In the genomic region with DNA sequence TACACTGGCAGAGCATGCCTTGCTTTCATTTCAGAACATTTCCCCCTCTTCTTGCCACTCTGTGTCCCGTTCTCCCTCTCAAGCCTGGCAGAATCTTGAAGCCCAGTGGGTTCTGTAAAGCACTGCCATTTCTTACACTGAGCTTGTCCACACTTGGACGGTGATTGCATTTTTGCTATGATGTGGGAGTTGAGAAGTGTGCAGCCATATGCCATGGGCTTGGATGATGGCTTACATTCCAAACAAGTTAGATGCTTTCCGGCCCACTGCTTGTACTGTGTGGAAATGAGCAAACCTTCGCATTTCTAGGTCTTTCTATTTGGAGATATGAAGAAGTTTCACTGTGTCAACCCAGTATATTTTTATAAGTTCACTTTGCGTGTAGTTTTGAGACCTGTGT, we compare ENCODE assay signal across 24 mouse cellular contexts. TPM values are rescaled to one million over a fixed set of nuclear protein-coding genes. Genes with fewer than 3 reads are reported as not detected.
DNase-seq lines count a peak whose midpoint lies in the region; ATAC-seq lines count a peak whose summit lies in the region.
"Had no signal": no experiment of that assay in that cellular context is flagged by ENCODE, and none has a peak within 500 bp of the region (broad histone marks: within the 10 kb centered on the region; RNA-seq: fewer than 3 reads in every experiment).

No protein-coding gene starts in this region.

- WGBS in neural tube, embryonic 15.5 days, result 88% methylated on average over 5 of the region's 5 CpGs
- WGBS in kidney, embryonic 15.5 days, result 85% methylated on average over 5 of the region's 5 CpGs

- H3K9me3 ChIP-seq in neural tube, embryonic 15.5 days (replicated peaks), result no peaks in the 10 kb centered on the region
- H3K9me3 ChIP-seq in kidney, embryonic 15.5 days (replicated peaks), result no peaks in the 10 kb centered on the region
- H3K9me3 ChIP-seq: embryonic facial prominence, embryonic 13.5 days; forebrain, embryonic 15.5 days; heart, embryonic 10.5 days; hindbrain, embryonic 10.5 days; limb, embryonic 10.5 days had no signal

- no peak for DNase-seq in frontal cortex, postnatal 10 days (ENCODE audit: low spot score in 2 of 2)
- peak; percentile 32 to 75 for DNase-seq in left cerebral cortex, adult 9 months (ENCODE audit: low spot score in 2 of 2)
- DNase-seq in left cerebral cortex, postnatal 4 days, result no peak
- peak; percentile 83 for DNase-seq in brain, adult 2 months (ENCODE audit: low read depth, low spot score)
- no peak for DNase-seq in gastrocnemius, postnatal 36 days
- DNase-seq: adrenal gland, postnatal 14 days; cerebellum, adult 8-10 months; cerebellum, postnatal 36 days; embryo, embryonic 11 days had no signal

- peak overlapping the region; percentile 8; the same call in 1 of the 2 replicates for H3K27ac ChIP-seq in neural tube, embryonic 15.5 days (replicated peaks)
- H3K27ac ChIP-seq in kidney, embryonic 15.5 days, result no peak overlapping the region
- H3K27ac ChIP-seq: embryonic facial prominence, embryonic 13.5 days; heart, embryonic 10.5 days; hindbrain, embryonic 10.5 days; hindbrain, postnatal 0 days; limb, embryonic 10.5 days; stomach, postnatal 0 days had no signal

- no peak overlapping the region for H3K9ac ChIP-seq in neural tube, embryonic 15.5 days (replicated peaks)
- no peak overlapping the region for H3K9ac ChIP-seq in kidney, embryonic 15.5 days
- H3K9ac ChIP-seq: embryonic facial prominence, embryonic 13.5 days; forebrain, embryonic 15.5 days had no signal

- H3K4me1 ChIP-seq in neural tube, embryonic 15.5 days, result peaks cover 57% of the 10 kb centered on the region
- peaks cover 21% of the 10 kb centered on the region for H3K4me1 ChIP-seq in kidney, embryonic 15.5 days

- intact Hi-C loops in left cerebral cortex, postnatal 4 days (cut with DNase I), result no loop called here
- intact Hi-C loops in gastrocnemius, postnatal 36 days (cut with DNase I), result no loop called here

- no peak overlapping the region for H3K4me2 ChIP-seq in neural tube, embryonic 15.5 days
- H3K4me2 ChIP-seq in kidney, embryonic 15.5 days, result no peak overlapping the region
- H3K4me2 ChIP-seq: embryonic facial prominence, embryonic 13.5 days; forebrain, embryonic 15.5 days; midbrain, embryonic 11.5 days had no signal

- ATAC-seq in frontal cortex, adult (ENCODE audit: low TSS enrichment), result peak; percentile 83
- no peak for ATAC-seq in neural tube, embryonic 15.5 days (ENCODE audit: low FRiP score)
- no peak for ATAC-seq in kidney, embryonic 15.5 days (replicated peaks; ENCODE audit: low FRiP score)
- ATAC-seq: CD4-positive, CD25-positive, alpha-beta regulatory T cell, adult 4 months; forebrain, embryonic 15.5 days; hindbrain, postnatal 0 days; intestine, embryonic 16.5 days had no signal

- no peak overlapping the region for H3K4me3 ChIP-seq in neural tube, embryonic 15.5 days (replicated peaks)
- H3K4me3 ChIP-seq in kidney, embryonic 15.5 days (replicated peaks), result no peak overlapping the region
- H3K4me3 ChIP-seq: embryonic facial prominence, embryonic 13.5 days; erythroblast, embryonic 14.5 days; forebrain, embryonic 15.5 days; heart, embryonic 10.5 days; hindbrain, embryonic 10.5 days; limb, embryonic 10.5 days had no signal

- no peaks in the 10 kb centered on the region for H3K36me3 ChIP-seq in neural tube, embryonic 15.5 days
- no peaks in the 10 kb centered on the region for H3K36me3 ChIP-seq in kidney, embryonic 15.5 days
- H3K36me3 ChIP-seq: embryonic facial prominence, embryonic 13.5 days; forebrain, embryonic 15.5 days; hindbrain, embryonic 10.5 days had no signal

- H3K27me3 ChIP-seq in neural tube, embryonic 15.5 days (replicated peaks), result no peaks in the 10 kb centered on the region
- no peaks in the 10 kb centered on the region for H3K27me3 ChIP-seq in kidney, embryonic 15.5 days
- H3K27me3 ChIP-seq: embryonic facial prominence, embryonic 13.5 days; forebrain, embryonic 15.5 days had no signal

RNA-seq across cellular contexts. Expression of gene Mpped2, which starts 25.8 kb away (rescaled TPM):
- total RNA-seq in left cerebral cortex, postnatal 4 days (2021), result 10 to 100 TPM; 83.3 to 84.6 TPM
- polyA plus RNA-seq in neural tube, embryonic 15.5 days (2015; fragmentation: Nextera tagmentation; extraction: Ambion mirVana), result 164 and 222 TPM in 2 replicates
- 29.5 and 30.0 TPM in 2 replicates for polyA plus RNA-seq in kidney, embryonic 15.5 days (2015; fragmentation: Nextera tagmentation; extraction: Ambion mirVana)
- 1 to 10 TPM; 2.5 to 4.6 TPM for total RNA-seq in gastrocnemius, postnatal 36 days (2021)
- total RNA-seq: granulocyte monocyte progenitor cell, adult 5-6 weeks had no signal
- polyA plus RNA-seq: CD4-positive, CD25-positive, alpha-beta regulatory T cell, adult 4 months; erythroblast, embryonic 14.5 days had no signal

Comparison
In these comparisons a context has a peak if more than half of its experiments do, and no peak if none do; other contexts are left out.
1. DNase-seq: peak in left cerebral cortex, adult 9 months (2 of 2) and brain, adult 2 months (single experiment); none in frontal cortex, postnatal 10 days (0 of 2), left cerebral cortex, postnatal 4 days (single experiment) and gastrocnemius, postnatal 36 days (0 of 2).
2. RNA of gene Mpped2, which starts 25.8 kb away (total RNA-seq): 83.3 to 84.6 TPM in left cerebral cortex, postnatal 4 days; 2.5 to 4.6 TPM in gastrocnemius, postnatal 36 days; every median in the first group is over 10 times any median in the second.